Mouse (Mus musculus): ENCODE results near the gene Ubxn11.
A peak's percentile ranks its signal among the peaks of the same experiment; 100 is the strongest.
"Not testable (repeated sequence)": the region's sequence is repeated elsewhere in the genome, so short reads cannot be mapped to it uniquely, and the experiment has no call there.

Ubxn11 gene

GRCm38 (mm10) chr4:134138857-134139256 lies 36.5 kb downstream of the Ubxn11 start:
- no peak for DNase-seq (ENCODE audit: extremely low read depth, low read depth)

GRCm38 (mm10) chr4:134144297-134144696 lies 41.9 kb downstream of the Ubxn11 start:
- not testable (repeated sequence) for DNase-seq (ENCODE audit: extremely low read depth, low read depth)

- DNase-seq (ENCODE audit: extremely low read depth, low read depth): no peak
Observed at GRCm38 (mm10) chr4:134149389-134149788, 47.0 kb downstream of the Ubxn11 start.

- no peak for DNase-seq (ENCODE audit: extremely low read depth, low read depth)
Observed at GRCm38 (mm10) chr4:134152112-134152511, 49.7 kb downstream of the Ubxn11 start.

- DNase-seq (ENCODE audit: extremely low read depth, low read depth): no peak
Observed at GRCm38 (mm10) chr4:134153656-134154055, 51.3 kb downstream of the Ubxn11 start.

GRCm38 (mm10) chr4:134154354-134154753 lies 52.0 kb downstream of the Ubxn11 start:
- no peak for DNase-seq (ENCODE audit: extremely low read depth, low read depth)

GRCm38 (mm10) chr4:134155531-134155930 lies 53.2 kb downstream of the Ubxn11 start:
- no peak for DNase-seq (ENCODE audit: extremely low read depth, low read depth)

GRCm38 (mm10) chr4:134155961-134156465 lies 53.6 kb downstream of the Ubxn11 start:
- no peak for DNase-seq (ENCODE audit: extremely low read depth, low read depth)

GRCm38 (mm10) chr4:134156744-134157143 lies 54.4 kb downstream of the Ubxn11 start:
- DNase-seq (ENCODE audit: extremely low read depth, low read depth): no peak

- DNase-seq (ENCODE audit: extremely low read depth, low read depth): no peak
Observed at GRCm38 (mm10) chr4:134157558-134157957, 55.2 kb downstream of the Ubxn11 start.

- DNase-seq (ENCODE audit: extremely low read depth, low read depth): no peak
Observed at GRCm38 (mm10) chr4:134158774-134159173, 56.4 kb downstream of the Ubxn11 start.

GRCm38 (mm10) chr4:134160071-134160470 lies 57.7 kb downstream of the Ubxn11 start:
- not testable (repeated sequence) for DNase-seq (ENCODE audit: extremely low read depth, low read depth)

- no peak for DNase-seq (ENCODE audit: extremely low read depth, low read depth)
Observed at GRCm38 (mm10) chr4:134164591-134164990, 62.2 kb downstream of the Ubxn11 start.

- DNase-seq (ENCODE audit: extremely low read depth, low read depth): no peak
Observed at GRCm38 (mm10) chr4:134165024-134165423, 62.7 kb downstream of the Ubxn11 start.

- DNase-seq (ENCODE audit: extremely low read depth, low read depth): peak; percentile 36
Observed at GRCm38 (mm10) chr4:134165548-134166465, 63.4 kb downstream of the Ubxn11 start.

GRCm38 (mm10) chr4:134166906-134167305 lies 64.5 kb downstream of the Ubxn11 start:
- no peak for DNase-seq (ENCODE audit: extremely low read depth, low read depth)

- no peak for DNase-seq (ENCODE audit: extremely low read depth, low read depth)
Observed at GRCm38 (mm10) chr4:134172391-134172790, 70.0 kb downstream of the Ubxn11 start.
